Mouse (Mus musculus) stomach, postnatal 0 days (tissue): Measurements from ENCODE around the gene Wbp2. TPM values are rescaled to one million over a fixed set of nuclear protein-coding genes. Genes with fewer than 3 reads are reported as not detected.

Experiments used
- ATAC-seq: fragments of 200-750 bp; cut with Nextera tagmentation; 2 replicates; pipeline ENCODE4 v1.8.0; 2017; ENCODE audit not compliant: low FRiP score, low TSS enrichment
- DNase-seq: peaks from one replicate; pipeline ENCODE4 v3.0.0-alpha.2; 2016; ENCODE audit warnings: low spot score
- H3K27ac ChIP-seq: fragments of 300-500 bp; sonication (generic); replicated peaks from 2 replicates; pipeline ENCODE4 v1.5.1; 2014; ENCODE audit warnings: mild to moderate bottlenecking, control low read depth
- H3K27me3 ChIP-seq: fragments of 300-500 bp; sonication (generic); 2 replicates; pipeline ENCODE4 v1.6.1; 2014; ENCODE audit warnings: low read length; ENCODE audit not compliant: control insufficient read depth, insufficient read depth
- H3K36me3 ChIP-seq: fragments of 300-500 bp; sonication (generic); 2 replicates; pipeline ENCODE4 v1.6.1; 2014; ENCODE audit warnings: low read length, mixed read lengths; ENCODE audit not compliant: control insufficient read depth, insufficient read depth
- H3K4me1 ChIP-seq: fragments of 300-500 bp; sonication (generic); replicated peaks from 2 replicates; pipeline ENCODE4 v1.6.1; 2014; ENCODE audit warnings: antibody characterized with exemption; ENCODE audit not compliant: control insufficient read depth, insufficient read depth
- H3K4me2 ChIP-seq: fragments of 300-500 bp; sonication (generic); replicated peaks from 2 replicates; pipeline ENCODE4 v1.6.1; 2014; ENCODE audit warnings: low read depth, mild to moderate bottlenecking, control low read depth, moderate library complexity
- H3K4me3 ChIP-seq: fragments of 300-500 bp; sonication (generic); 2 replicates; pipeline ENCODE4 v1.5.1; 2014; ENCODE audit warnings: low read depth, low read length, control low read depth
- H3K9ac ChIP-seq: fragments of 300-500 bp; sonication (generic); 2 replicates; pipeline ENCODE4 v1.6.1; 2014; ENCODE audit warnings: mild to moderate bottlenecking, low read length, control low read depth, mixed read lengths
- H3K9me3 ChIP-seq: fragments of 300-500 bp; sonication (generic); 2 replicates; pipeline ENCODE4 v1.6.1; 2016; ENCODE audit warnings: low read length; ENCODE audit not compliant: control insufficient read depth
- CTCF ChIP-seq: IDR thresholded peaks from 2 replicates; pipeline ENCODE4 v1.5.1; 2016; ENCODE audit warnings: antibody characterized with exemption, low read depth, mild to moderate bottlenecking, moderate library complexity
- EP300 ChIP-seq: optimal IDR thresholded peaks from 2 replicates; pipeline ENCODE3; 2016; ENCODE audit warnings: antibody characterized with exemption
- WGBS: fragments of 180-500 bp; shearing (Covaris S2); extraction: QIAGEN DNeasy Blood & Tissue Kit; methylation state at CpG from one replicate; pipeline ENCODE4 v1.1.7; 2014; 5-methylcytosine and 5-hydroxymethylcytosine counted together
- polyA plus RNA-seq: library from polyadenylated mRNA; unstranded; fragments of >200 nt; fragmentation: Nextera tagmentation; extraction: Ambion mirVana; gene quantifications from 2 replicates; pipeline ENCODE4 v1.2.1, GENCODE M21; 2015

Gene Wbp2
- polyA plus RNA-seq, 1 experiment from 2014 or later = 71.0 TPM

- Histone ChIP-seq H3K4me1 (peaks cover 18% of the 10 kb centered on the region), H3K27ac (peak overlapping the region; percentile 86), H3K9ac (peak overlapping the region; percentile 80), H3K9me3 (no peaks in the 10 kb centered on the region), H3K36me3 (0 out of 2 replicates have a peak, but pooled peaks cover 2% of the 10 kb centered on the region), H3K4me2 (peak overlapping the region; percentile 79), H3K27me3 (no peaks in the 10 kb centered on the region), H3K4me3 (peak overlapping the region; percentile 71)
- 16% methylated on average over 10 of the region's 10 CpGs for WGBS
- TF ChIP-seq EP300 = no peak
- no peak for TF ChIP-seq CTCF
- DNase-seq (no peak), ATAC-seq (peak; percentile 6; the same call in 1 of the 2 replicates)
Measured at GRCm38 (mm10) chr11:116110540-116110939, 23.7 kb upstream of the Wbp2 start.

DNA sequence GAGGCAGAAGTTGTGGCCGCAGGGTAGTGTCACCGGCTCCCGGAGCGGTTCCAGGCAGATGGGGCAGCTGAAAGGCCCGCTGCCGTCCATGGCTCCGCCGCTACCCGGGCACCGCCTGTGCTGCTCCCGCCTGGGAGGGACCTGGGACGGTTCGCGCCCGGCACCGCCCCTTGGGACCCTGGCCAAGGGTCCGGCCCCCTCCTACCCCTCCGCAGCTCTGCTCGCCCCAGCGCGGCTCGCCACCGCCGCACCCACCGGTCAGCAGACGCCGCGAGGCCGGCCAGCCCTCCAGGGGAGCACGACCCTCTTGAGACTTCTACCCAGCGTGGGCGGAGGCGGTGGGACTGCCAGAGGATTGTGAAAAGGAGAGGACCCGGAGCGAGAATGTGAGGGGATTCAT, 23.3 kb upstream of the Wbp2 start:
- TF ChIP-seq CTCF (no peak), EP300 (no peak)
- WGBS = under 1% methylated on average over 35 of the region's 35 CpGs
- H3K9ac ChIP-seq = peak overlapping the region; percentile 80
- H3K27me3 ChIP-seq = no peaks in the 10 kb centered on the region
- DNase-seq (peak; percentile 68), ATAC-seq (peak; percentile 67)
- H3K27ac ChIP-seq = peak overlapping the region; percentile 86
- H3K4me3 ChIP-seq = peak overlapping the region; percentile 71
- H3K36me3 ChIP-seq = 0 out of 2 replicates have a peak, but pooled peaks cover 2% of the 10 kb centered on the region
- H3K4me1 ChIP-seq = peaks cover 18% of the 10 kb centered on the region
- H3K4me2 ChIP-seq = peak overlapping the region; percentile 79
- H3K9me3 ChIP-seq = no peaks in the 10 kb centered on the region

DNA sequence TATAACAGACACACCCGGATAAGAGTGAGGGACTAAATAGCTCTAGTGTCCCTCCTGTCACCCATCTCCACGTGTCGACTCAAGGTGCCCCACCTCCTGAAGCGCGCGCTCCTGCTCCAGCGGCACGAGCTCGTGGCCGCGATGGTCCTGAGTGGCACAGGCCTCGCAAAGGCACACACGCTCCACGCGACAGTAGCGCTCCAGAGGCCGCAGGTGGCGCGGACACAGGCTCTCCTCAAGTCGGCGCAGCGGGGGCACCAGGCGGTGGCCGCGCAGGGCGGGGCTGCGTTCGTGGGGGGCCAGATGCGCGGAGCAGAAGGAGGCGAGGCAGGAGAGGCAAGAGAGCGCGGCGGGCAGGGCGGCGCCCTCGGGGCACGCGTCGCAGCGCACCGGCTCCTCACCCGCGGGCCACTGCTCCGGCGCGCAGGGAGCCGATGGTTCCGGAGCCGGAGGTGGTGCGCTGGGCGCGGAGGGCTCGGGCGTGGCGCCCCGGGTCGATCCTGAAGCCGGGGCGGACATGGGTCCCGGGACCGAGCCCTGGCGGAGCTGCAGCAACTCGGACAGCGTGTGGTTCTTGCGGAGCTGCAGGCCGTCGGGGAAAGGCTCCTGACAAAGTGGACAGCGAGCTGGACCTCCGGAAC, 22.8 kb upstream of the Wbp2 start:
- Histone ChIP-seq H3K27ac (peak overlapping the region; percentile 86), H3K9ac (peak overlapping the region; percentile 80), H3K36me3 (0 out of 2 replicates have a peak, but pooled peaks cover 2% of the 10 kb centered on the region), H3K9me3 (no peaks in the 10 kb centered on the region), H3K4me3 (peak overlapping the region; percentile 71), H3K27me3 (no peaks in the 10 kb centered on the region), H3K4me1 (peaks cover 18% of the 10 kb centered on the region), H3K4me2 (peak overlapping the region; percentile 79)
- under 1% methylated on average over 55 of the region's 70 CpGs for WGBS
- DNase-seq = peak; percentile 62
- TF ChIP-seq CTCF (peak; percentile 41), EP300 (no peak)
- ATAC-seq = peak; percentile 15

GRCm38 (mm10) chr11:116108464-116109137, 21.8 kb upstream of the Wbp2 start:
- H3K27ac ChIP-seq = peak overlapping the region; percentile 86

DNA sequence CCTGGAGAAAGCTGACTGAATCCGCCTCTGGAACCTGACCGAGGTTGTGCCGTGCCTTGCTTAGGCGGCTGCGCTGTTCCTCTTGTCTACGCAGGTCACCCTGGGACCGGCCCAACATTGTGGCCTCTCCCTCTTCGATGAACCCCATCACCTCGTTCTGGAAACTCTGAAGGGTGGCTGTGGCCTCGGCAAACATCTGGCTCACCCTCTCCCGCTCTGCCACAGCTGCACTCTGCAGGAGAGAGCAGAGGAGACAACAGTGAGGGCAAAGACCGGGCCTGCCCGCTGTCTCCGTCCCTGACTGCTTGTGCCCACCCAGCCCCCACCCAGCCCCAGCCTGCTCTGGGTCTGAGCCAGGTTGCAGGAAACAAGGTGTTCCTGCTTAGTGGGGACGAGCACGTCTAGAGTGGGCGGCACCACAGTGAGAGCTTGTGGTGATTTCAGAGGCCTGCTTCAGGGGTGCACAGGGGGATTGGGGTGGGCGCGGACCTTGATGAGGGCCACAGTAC, 21.0 kb upstream of the Wbp2 start:
- H3K4me1 ChIP-seq = peaks cover 32% of the 10 kb centered on the region
- H3K36me3 ChIP-seq = 0 out of 2 replicates have a peak, but pooled peaks cover 2% of the 10 kb centered on the region
- no peak for TF ChIP-seq EP300
- TF ChIP-seq CTCF = 0 out of 2 replicates have a peak, but pooled peaks have one; percentile 1
- H3K4me2 ChIP-seq = peak overlapping the region; percentile 79
- ATAC-seq (peak; percentile 5; the same call in 1 of the 2 replicates), DNase-seq (peak; percentile 49)
- no peaks in the 10 kb centered on the region for H3K27me3 ChIP-seq
- H3K9ac ChIP-seq = peak overlapping the region; percentile 80
- H3K27ac ChIP-seq = peak overlapping the region; percentile 86
- no peaks in the 10 kb centered on the region for H3K9me3 ChIP-seq
- peak overlapping the region; percentile 71; the same call in 1 of the 2 replicates for H3K4me3 ChIP-seq
- WGBS = 34% methylated on average over 19 of the region's 19 CpGs

More at GRCm38 (mm10) chr11:116108464-116109137, 21.8 kb upstream of the Wbp2 start:
- no peaks in the 10 kb centered on the region for H3K27me3 ChIP-seq
- H3K9ac ChIP-seq = peak overlapping the region; percentile 80
- peak; percentile 26 for TF ChIP-seq EP300
- TF ChIP-seq CTCF = no peak
- 5% methylated on average over 22 of the region's 23 CpGs for WGBS
- 0 out of 2 replicates have a peak, but pooled peaks cover 2% of the 10 kb centered on the region for H3K36me3 ChIP-seq
- ATAC-seq (no peak), DNase-seq (peak; percentile 50)
- H3K9me3 ChIP-seq = no peaks in the 10 kb centered on the region
- peak overlapping the region; percentile 79 for H3K4me2 ChIP-seq
- peak overlapping the region; percentile 71 for H3K4me3 ChIP-seq
- H3K4me1 ChIP-seq = peaks cover 25% of the 10 kb centered on the region
